9 mouse cellular contexts compared by ENCODE assay signal in genomic region chr11:69804972-69805909, GRCm38 (mm10). TPM values are rescaled to one million over a fixed set of nuclear protein-coding genes. Genes with fewer than 3 reads are reported as not detected.
DNase-seq lines count a peak whose midpoint lies in the region; ATAC-seq and TF ChIP-seq lines count a peak whose summit lies in the region.
"Had no signal": no experiment of that assay in that cellular context is flagged by ENCODE, and none has a peak within 500 bp of the region (broad histone marks: within the 10 kb centered on the region; RNA-seq: fewer than 3 reads in every experiment).

Gene Tmem102 (minus strand): TSS chr11:69805624.

- no peaks in the 10 kb centered on the region for H3K9me3 ChIP-seq in forebrain, postnatal 0 days (ENCODE audit: low read length)
- peaks cover 5% of the 10 kb centered on the region; the same call in 1 of the 2 replicates for H3K9me3 ChIP-seq in midbrain, embryonic 10.5 days (replicated peaks)

- peaks cover 22% of the 10 kb centered on the region for H3K27me3 ChIP-seq in forebrain, postnatal 0 days (ENCODE audit: insufficient read depth, low read length)
- H3K27me3 ChIP-seq in midbrain, embryonic 10.5 days (ENCODE audit: low read depth, poor library complexity, severe bottlenecking), result peaks cover 73% of the 10 kb centered on the region

- no peaks in the 10 kb centered on the region for H3K36me3 ChIP-seq in forebrain, postnatal 0 days (ENCODE audit: insufficient read depth)
- H3K36me3 ChIP-seq in midbrain, embryonic 10.5 days, result no peaks in the 10 kb centered on the region

- no peak within 1 kb of the TSS for H3K9ac ChIP-seq in forebrain, postnatal 0 days

- no peak within 1 kb of the TSS for H3K27ac ChIP-seq in forebrain, postnatal 0 days (ENCODE audit: low read depth, low read length)
- H3K27ac ChIP-seq in midbrain, embryonic 10.5 days (replicated peaks), result no peak within 1 kb of the TSS

- WGBS in forebrain, postnatal 0 days, result 10% methylated on average over 29 of the region's 29 CpGs
- WGBS in midbrain, embryonic 10.5 days, result 6% methylated on average over 29 of the region's 29 CpGs

- TF ChIP-seq CTCF in forebrain, postnatal 0 days (IDR thresholded peaks at IDR 0.05; ENCODE audit: low read depth), result no peak

- ATAC-seq in forebrain, postnatal 0 days, result no peak
- no peak for ATAC-seq in erythroid progenitor cell, adult 5-6 weeks (replicated peaks; ENCODE audit: low FRiP score, poor library complexity, severe bottlenecking)

- peak; percentile 91 for DNase-seq in heart, adult 11 months
- DNase-seq in heart, postnatal 36 days, result no peak
- DNase-seq in forebrain, postnatal 0 days, result no peak
- peak; percentile 86 for DNase-seq in kidney, postnatal 14 days
- peak; percentile 20 for DNase-seq in midbrain, embryonic 10.5 days (ENCODE audit: low spot score)
- DNase-seq in left cerebral cortex, adult 18-20 months (ENCODE audit: low spot score in 2 of 2), result no peak
- no peak for DNase-seq in cerebellum, adult 9-10 months

- intact Hi-C loops in heart, postnatal 36 days (cut with DNase I), result loop anchor here (5.0 kb wide), 1 partner anchor 123 kb away; the partner anchor contains the start of gene Senp3

- peaks cover 18% of the 10 kb centered on the region; the same call in 1 of the 2 replicates for H3K4me1 ChIP-seq in forebrain, postnatal 0 days (ENCODE audit: insufficient read depth)
- peaks cover 54% of the 10 kb centered on the region for H3K4me1 ChIP-seq in midbrain, embryonic 10.5 days

- peak within 1 kb of the TSS; percentile 48; the same call in 1 of the 2 replicates for H3K4me3 ChIP-seq in forebrain, postnatal 0 days (ENCODE audit: low read depth, low read length)
- H3K4me3 ChIP-seq in midbrain, embryonic 10.5 days, result peak within 1 kb of the TSS; percentile 66

- H3K4me2 ChIP-seq in forebrain, postnatal 0 days (ENCODE audit: low read depth), result peak within 1 kb of the TSS; percentile 97; the same call in 1 of the 2 replicates

RNA-seq across cellular contexts. Expression of gene Tmem102, which starts in this region (rescaled TPM):
- total RNA-seq in heart, postnatal 36 days (2021), result under 1 TPM; 0.41 to 0.56 TPM
- total RNA-seq in forebrain, postnatal 0 days (2014; rRNA removed), result 0.23 and 0.76 TPM in 2 replicates
- 0.74 and 1.2 TPM in 2 replicates for polyA plus RNA-seq in forebrain, postnatal 0 days (2015; fragmentation: Nextera tagmentation; extraction: Ambion mirVana)
- polyA plus RNA-seq in midbrain, embryonic 10.5 days (2016; fragmentation: Nextera tagmentation; extraction: Ambion mirVana), result 0.90 and 0.99 TPM in 2 replicates
- not detected in 2 replicates for total RNA-seq in erythroid progenitor cell, adult 5-6 weeks (2015; ENCODE audit: low replicate concordance)
- not detected in 2 replicates for total RNA-seq in erythroid progenitor cell, adult 5-6 weeks (2017; ENCODE audit: low replicate concordance)
- under 1 TPM in 1 of 2 experiments, not detected in 1; 0.26 TPM for total RNA-seq in left cerebral cortex, adult 18-20 months (2021)
- polyA plus RNA-seq: erythroblast, embryonic 14.5 days had no signal

Comparison
In these comparisons a context has a peak if more than half of its experiments do, and no peak if none do; other contexts are left out.
1. DNase-seq: peak in heart, adult 11 months (single experiment) and kidney, postnatal 14 days (single experiment); none in heart, postnatal 36 days (0 of 2), forebrain, postnatal 0 days (single experiment), left cerebral cortex, adult 18-20 months (0 of 2) and cerebellum, adult 9-10 months (single experiment).
2. Peak in DNase-seq and H3K4me3 ChIP-seq in midbrain, embryonic 10.5 days; RNA of the gene not detected or under 1 TPM.